Mouse (Mus musculus) adrenal gland, adult (tissue): ENCODE results near the gene Misp.

ENCODE experiments used
- DNase-seq, 2 experiments: peaks; one replicate each; pipeline ENCODE4 v3.0.0; 2022 to 2023; ENCODE audit warnings: low spot score in 1 of 2; ENCODE audit not compliant: inconsistent age in 2 of 2

Misp gene

DNA sequence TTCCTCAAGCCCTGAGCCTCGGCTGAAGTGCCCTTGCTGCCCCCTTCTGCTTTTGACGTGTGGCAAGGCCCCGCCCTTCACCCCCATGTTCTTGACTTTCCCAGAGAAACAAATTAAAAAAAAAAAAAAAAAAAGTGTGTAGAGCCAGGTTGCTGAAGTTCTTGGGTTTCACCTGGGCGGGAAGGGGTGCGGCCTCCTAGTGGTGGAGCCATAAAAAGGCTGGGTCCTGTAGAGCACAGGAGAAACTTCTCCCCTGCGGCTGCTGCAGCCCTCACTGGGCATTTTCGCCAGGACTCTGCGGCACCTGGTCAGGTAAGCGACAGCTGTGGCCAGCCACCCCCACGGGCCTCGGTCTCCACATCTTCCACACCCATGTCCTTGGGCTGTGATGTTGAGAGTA, at the start of gene Misp:
Gene Misp (plus strand): TSS at position 208 of the 400 bp plus-strand sequence.
- no peak for DNase-seq

GRCm38 (mm10) chr10:79772320-79772719, 48.5 kb upstream of the Misp start:
- no peak for DNase-seq

GRCm38 (mm10) chr10:79773208-79773607, 47.6 kb upstream of the Misp start:
- peak in 1 of 2 experiments; percentile 68 for DNase-seq

DNA sequence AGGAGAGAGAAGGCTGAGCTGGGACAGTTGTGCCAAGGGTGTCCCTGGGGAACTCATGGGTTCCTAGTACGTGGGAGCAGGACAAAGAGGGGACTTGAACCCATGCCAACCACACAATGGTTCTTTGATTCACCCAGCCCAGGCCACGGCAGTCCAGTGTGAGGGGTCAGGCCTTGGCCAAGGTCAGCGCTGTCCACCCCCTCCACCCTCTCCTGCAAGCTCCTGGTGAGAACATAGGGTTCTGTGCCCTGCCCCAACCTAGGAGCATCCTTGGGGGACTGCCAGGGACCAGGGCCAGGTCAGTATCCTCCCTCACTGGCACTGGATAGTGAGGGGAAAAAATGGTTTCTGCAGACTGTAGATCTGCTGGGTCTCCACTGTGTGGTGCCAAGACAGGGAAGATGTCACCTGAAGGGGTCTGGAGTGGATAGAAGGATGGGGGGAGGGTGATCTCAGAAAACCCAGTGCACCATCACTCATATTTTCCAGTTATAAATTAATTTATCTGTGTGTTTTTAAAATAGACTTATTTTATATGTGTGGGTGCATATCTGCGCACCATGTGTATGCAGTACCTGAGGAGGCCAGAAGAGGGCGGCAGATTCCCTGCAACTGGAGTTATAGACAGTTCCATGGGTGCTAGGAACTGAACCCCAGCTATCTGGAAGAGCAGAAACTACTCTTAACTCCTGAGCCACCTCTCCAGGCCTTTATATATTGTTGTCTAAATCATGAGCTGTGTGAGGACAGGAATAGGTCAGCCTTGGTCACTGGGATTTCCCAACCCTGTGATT, 46.1 kb upstream of the Misp start:
- DNase-seq = no peak

DNA sequence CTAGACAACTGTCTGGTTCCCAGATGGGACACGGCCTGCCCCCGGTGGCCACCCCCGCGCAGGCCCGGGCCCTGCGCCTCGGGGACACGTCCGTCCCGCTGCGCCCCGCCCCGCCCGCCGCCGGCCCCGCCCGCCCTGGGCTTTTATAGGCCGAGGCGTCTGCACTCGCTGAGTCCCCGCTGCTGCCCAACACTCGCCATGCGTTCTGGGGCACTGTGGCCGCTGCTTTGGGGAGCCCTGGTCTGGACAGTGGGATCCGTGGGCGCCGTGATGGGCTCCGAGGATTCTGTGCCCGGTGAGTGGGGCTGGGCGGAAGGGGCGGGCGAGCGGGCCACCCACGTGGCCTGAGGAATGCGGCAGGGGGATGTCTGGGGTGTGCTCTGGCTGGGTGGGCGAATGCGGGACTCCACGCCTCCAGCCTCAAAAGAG, 43.7 kb upstream of the Misp start, which contains the start of gene Fstl3:
Gene Fstl3 (plus strand): TSS at position 170 of the 429 bp plus-strand sequence.
- DNase-seq = peak; percentile 75 to 85

GRCm38 (mm10) chr10:79778006-79778405, 42.8 kb upstream of the Misp start:
- DNase-seq = peak; percentile 81 to 83

DNA sequence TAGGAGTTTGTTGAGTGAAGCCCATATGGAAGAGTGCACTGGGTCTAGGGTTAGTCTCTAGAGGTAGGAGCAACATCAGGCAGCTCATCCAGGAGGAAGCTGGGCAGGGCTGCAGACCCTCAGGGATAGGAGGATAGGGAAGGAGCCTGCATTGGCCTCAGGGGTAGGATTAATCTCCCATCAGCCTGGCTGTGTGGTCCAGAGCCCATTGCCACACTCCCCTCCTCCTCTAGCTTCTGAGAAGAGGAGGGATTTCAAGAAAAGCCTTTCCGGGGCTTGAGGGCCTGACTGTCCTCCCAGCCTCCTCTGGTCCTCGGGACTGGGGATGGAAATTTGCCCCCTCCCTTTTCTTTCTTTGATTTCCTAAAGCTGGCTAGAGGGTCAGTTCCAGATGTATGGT, 41.6 kb upstream of the Misp start:
- peak; percentile 29 to 50 for DNase-seq

- DNase-seq = peak; percentile 99
These were observed 40.8 kb upstream of the Misp start for GRCm38 (mm10) chr10:79779784-79780663.

DNA sequence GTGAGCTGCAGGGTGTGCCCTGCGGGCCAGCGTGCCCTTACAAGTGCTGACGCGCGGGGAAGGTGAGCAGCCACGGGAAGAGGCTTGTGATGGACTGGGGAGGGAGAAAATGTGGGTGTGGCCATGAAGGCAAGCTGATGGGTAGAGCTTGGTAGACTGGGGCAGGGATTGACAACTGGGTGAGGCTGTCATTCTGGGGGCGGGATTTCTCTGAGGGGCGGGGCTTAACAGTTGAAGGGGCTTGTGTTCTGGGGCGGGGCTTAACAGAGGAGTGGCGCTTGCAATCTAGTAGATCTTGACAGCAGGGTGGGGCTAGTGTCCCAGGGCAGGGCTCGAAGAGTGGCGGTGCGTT, 40.1 kb upstream of the Misp start:
- no peak for DNase-seq

GRCm38 (mm10) chr10:79781139-79781538, 39.6 kb upstream of the Misp start:
- DNase-seq = peak in 1 of 2 experiments; percentile 47

GRCm38 (mm10) chr10:79781956-79782355, 38.8 kb upstream of the Misp start:
- DNase-seq = peak in 1 of 2 experiments; percentile 22

DNA sequence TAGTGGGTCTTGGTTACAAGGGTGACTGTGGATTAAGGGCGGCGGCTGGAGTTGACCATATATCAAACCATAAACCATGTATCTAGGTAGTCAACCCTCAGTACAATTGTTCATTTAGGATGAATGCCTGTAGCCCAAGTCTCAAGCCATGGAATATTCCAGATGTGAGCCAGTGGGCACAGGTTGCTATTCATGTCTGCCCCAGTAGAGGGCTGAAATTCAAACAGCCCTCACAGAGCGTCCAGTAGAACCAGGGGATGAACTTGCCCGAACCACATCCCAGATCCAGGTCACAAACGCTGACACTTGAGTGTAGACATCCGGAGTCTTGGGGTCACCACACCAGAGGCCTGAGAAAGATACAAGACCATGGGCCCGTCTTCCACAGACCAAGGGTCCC, 37.7 kb upstream of the Misp start:
- DNase-seq = peak; percentile 28 to 67

DNA sequence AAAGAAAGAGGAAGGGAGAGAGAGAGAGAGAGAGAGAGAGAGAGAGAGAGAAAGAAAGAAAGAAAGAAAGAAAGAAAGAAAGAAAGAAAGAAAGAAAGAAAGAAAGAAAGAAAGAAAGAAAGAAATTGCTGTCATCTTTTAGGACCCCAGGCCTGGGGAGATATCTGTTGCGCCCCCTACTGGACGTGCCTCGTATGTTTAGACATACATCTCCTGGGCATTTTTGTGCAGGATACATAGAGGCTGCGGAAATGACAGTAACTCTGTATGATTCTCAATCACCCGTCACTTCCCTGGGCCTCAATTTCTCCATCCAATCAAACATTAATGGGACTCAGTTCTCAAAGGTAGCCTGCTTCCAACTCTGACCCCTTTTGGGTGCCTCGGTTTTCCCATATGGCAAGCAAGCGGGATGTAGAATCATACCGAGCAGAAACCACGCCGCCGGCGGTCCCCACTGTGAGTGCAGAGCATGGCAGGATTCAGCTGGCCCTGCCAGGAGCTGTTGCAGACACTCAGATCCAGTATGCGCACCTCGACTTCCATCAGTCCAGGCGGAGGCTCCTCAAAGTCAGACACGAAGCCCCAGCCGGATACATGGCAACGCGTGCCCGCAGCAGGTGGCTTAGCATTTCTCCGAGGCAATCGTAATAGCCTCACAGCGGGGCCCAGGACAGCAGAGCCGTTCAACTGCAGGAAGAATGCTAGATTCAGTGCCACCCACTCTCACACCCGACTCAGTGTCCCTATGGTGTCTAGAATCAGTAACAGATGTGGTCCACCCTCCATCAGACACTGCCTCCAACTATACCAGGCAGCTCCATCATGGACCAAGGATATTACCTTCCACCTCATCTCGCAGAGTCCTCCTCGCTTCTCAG, 36.6 kb upstream of the Misp start:
- peak in 1 of 2 experiments; percentile 75 for DNase-seq

GRCm38 (mm10) chr10:79788386-79789158, 32.2 kb upstream of the Misp start:
- peak; percentile 73 to 93 for DNase-seq

- DNase-seq = no peak
These were observed 31.2 kb upstream of the Misp start for GRCm38 (mm10) chr10:79789581-79789980.

GRCm38 (mm10) chr10:79790861-79791260, 29.9 kb upstream of the Misp start, which contains the start of gene Prss57:
TSS of gene Prss57 (minus strand) at chr10:79790961.
- DNase-seq = no peak

- no peak for DNase-seq
These were observed 28.3 kb upstream of the Misp start for GRCm38 (mm10) chr10:79792339-79793040.

GRCm38 (mm10) chr10:79793051-79793737, 27.6 kb upstream of the Misp start, which contains the start of gene Palm:
TSS of gene Palm (plus strand) at chr10:79793572.
- DNase-seq = peak; percentile 85 to 94
